Mouse (Mus musculus): ENCODE data around the gene Kctd13. TPM values are rescaled to one million over a fixed set of nuclear protein-coding genes. Genes with fewer than 3 reads are reported as not detected.
"Not testable (repeated sequence)": the region's sequence is repeated elsewhere in the genome, so short reads cannot be mapped to it uniquely, and the experiment has no call there.

Kctd13 gene
- 19.1 and 20.2 TPM in 2 replicates for polyA plus RNA-seq (2015; fragmentation: Nextera tagmentation; extraction: Ambion mirVana)

DNA sequence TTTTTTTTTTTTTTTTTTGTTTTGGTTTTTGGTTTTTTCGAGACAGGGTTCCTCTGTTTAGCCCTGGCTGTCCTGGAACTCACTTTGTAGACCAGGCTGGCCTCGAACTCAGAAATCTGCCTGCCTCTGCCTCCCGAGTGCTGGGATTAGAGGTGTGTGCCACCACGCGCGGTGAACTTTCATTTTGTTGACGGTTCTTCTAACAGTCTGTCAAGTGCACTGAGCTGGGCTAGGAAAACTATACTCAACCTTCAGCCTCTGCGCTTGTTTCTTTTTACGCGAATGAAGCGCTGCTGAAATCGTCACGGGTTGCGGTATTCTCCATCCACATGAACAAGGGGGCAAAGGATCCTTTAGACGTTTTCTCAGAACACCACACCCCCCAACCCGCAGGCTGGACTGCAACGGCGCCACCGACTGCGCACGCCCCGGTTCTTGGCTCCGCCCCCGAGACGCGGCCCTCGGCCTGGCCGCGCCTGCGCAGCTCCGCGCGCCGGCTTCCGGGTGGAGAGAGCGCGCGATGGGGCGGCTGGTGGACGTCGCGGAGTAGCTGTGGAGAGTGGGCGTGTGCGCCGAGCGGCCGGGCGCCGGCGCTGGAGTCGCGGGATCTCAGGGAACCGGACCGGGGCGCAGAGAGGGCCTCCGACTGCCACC is at the start of gene Kctd13:
TSS of gene Kctd13 (plus strand) at position 496 of the 654 bp plus-strand sequence.
- peak within 1 kb of the TSS; percentile 68 for H3K4me3 ChIP-seq (replicated peaks)
- H3K9ac ChIP-seq, result peak within 1 kb of the TSS; percentile 64
- peak; percentile 96 for ATAC-seq (ENCODE audit: insufficient number of reproducible peaks, low FRiP score, low TSS enrichment, low read depth)
- H3K4me1 ChIP-seq, result peaks cover 12% of the 10 kb centered on the region
- H3K36me3 ChIP-seq, result peaks cover 12% of the 10 kb centered on the region; the same call in 1 of the 2 replicates
- no peaks in the 10 kb centered on the region for H3K27me3 ChIP-seq
- peak within 1 kb of the TSS; percentile 75 for H3K27ac ChIP-seq (replicated peaks)
- WGBS, result 3% methylated on average over 56 of the region's 56 CpGs
- H3K9me3 ChIP-seq (replicated peaks), result no peaks in the 10 kb centered on the region
- peak within 1 kb of the TSS; percentile 89 for H3K4me2 ChIP-seq (replicated peaks)

DNA sequence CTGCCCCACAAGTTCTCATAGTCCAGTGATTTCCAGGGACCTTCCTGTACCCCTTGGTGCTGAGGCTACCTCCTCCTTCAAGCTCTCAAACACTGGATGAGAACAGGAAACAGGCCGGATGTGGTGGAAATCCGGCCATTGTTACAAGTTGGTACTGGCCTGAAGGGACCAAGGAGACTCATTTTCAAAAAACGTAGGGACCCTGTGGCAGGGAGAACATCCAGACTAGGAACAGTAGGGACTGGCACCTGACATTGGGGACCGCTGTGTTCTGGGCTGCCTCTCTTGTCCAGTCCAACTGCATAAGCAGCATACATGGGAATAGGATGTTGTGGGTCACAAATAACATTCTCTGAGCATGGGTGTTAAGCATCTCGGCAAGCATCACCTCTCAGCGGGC is 47.6 kb upstream of the Kctd13 start:
- ATAC-seq (ENCODE audit: insufficient number of reproducible peaks, low FRiP score, low TSS enrichment, low read depth), result no peak
- peaks cover 45% of the 10 kb centered on the region for H3K36me3 ChIP-seq

DNA sequence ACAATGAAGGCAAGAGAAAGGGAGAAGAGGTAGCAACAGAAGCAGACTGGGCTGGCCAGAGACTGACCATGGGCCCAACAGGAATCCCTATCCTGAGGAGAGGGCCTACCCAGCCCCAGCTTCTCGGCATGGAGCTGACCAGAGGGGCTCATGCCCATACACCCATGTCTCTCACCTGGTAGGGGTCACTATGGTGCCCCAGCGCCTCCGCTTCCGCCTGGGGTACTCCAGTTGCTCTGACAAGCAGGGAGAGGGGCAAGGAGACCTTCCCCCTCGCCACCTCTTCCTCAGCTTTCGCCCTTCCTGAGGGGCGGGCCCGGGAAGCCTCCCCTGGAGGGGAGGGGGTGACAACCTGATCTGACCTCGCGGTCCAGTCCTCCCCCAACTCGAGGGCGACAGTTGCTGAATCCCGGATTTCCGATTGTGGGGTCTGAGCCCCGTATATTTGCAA is 44.9 kb upstream of the Kctd13 start:
- no peak for ATAC-seq (ENCODE audit: insufficient number of reproducible peaks, low FRiP score, low TSS enrichment, low read depth)
- H3K4me2 ChIP-seq (replicated peaks), result peak overlapping the region; percentile 82
- H3K27ac ChIP-seq (replicated peaks), result peak overlapping the region; percentile 95
- H3K36me3 ChIP-seq, result peaks cover 18% of the 10 kb centered on the region
- H3K27me3 ChIP-seq, result no peaks in the 10 kb centered on the region
- peaks cover 25% of the 10 kb centered on the region for H3K4me1 ChIP-seq
- under 1% methylated on average over 15 of the region's 15 CpGs for WGBS
- H3K9ac ChIP-seq, result peak overlapping the region; percentile 89
- peak overlapping the region; percentile 89 for H3K4me3 ChIP-seq (replicated peaks)
- no peaks in the 10 kb centered on the region for H3K9me3 ChIP-seq (replicated peaks)

More for the DNA sequence above, 47.6 kb upstream of the Kctd13 start:
- H3K9me3 ChIP-seq (replicated peaks), result no peaks in the 10 kb centered on the region
- H3K27me3 ChIP-seq, result no peaks in the 10 kb centered on the region
- no peak overlapping the region for H3K9ac ChIP-seq
- H3K4me3 ChIP-seq (replicated peaks), result no peak overlapping the region
- peak overlapping the region; percentile 82; the same call in 1 of the 2 replicates for H3K4me2 ChIP-seq (replicated peaks)
- H3K4me1 ChIP-seq, result peaks cover 25% of the 10 kb centered on the region
- H3K27ac ChIP-seq (replicated peaks), result no peak overlapping the region
- WGBS, result 68% methylated on average over 6 of the region's 6 CpGs

DNA sequence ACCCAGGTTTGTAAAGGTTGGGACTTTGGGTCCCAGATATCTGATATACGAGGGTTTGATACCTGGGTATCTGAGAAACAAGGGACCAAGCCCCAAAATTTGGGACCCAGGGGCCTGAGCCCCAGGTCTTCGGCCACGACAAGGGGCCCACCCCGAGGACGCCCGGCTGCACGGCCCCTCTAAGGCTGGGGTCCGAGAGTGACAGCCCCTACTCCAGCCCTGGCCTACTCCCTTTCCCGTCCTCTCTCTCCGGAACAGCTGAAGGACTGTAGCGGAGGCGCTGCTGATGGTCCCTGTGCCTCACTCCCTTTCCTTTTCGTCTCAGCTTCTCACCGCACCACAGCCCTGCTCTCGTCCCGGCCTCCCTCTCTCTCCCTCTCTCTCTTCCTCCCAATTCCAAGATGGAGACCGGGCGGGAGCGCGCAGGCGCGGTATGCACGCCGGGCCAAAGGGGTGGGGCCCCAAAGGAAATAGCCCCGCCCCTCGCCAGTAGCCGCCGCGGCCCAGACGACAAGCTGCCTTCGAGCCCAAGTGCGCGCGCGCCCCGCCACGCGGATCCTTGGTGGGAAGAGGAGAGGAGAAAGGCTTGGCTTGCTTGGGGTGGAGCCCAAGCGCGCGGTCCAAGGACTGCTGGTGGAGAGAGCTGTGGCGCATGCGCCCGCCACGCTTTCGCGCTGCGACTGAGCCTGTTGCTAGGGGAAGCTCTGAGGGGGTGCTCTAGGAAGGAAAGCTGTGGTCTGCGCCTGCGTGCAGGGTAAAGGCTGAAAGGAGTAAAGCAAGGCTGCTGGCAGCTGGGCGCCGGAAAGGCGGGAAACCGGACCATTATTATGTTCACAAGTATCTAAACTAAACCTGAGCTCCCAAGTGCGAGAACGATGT is 44.2 kb upstream of the Kctd13 start, which contains the start of gene Taok2:
TSS of gene Taok2 (minus strand) at position 418 of the 879 bp plus-strand sequence.
- ATAC-seq (ENCODE audit: insufficient number of reproducible peaks, low FRiP score, low TSS enrichment, low read depth), result peak; percentile 98
- H3K36me3 ChIP-seq, result peaks cover 11% of the 10 kb centered on the region
- WGBS, result under 1% methylated on average over 56 of the region's 56 CpGs

DNA sequence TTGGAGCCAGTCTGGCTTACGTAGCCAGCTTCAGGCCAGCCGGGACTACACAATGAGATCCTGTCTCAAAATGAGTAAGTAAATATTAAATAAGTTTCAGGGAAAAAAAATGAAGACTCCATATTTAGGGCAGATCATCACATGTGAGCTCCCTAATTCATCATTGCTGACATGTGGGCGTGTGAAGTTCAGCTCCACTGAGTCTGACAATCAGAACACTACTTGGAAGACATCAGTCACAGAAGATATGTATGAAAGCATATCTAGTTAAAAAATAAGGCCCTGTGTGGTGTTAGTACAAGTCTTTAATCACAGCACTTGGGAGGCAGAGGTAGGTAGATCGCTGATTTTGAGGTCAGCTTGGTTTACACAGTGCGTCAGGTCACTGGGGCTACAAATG is 41.4 kb upstream of the Kctd13 start:
- WGBS, result 82% methylated on average over 5 of the region's 5 CpGs
- no peak for ATAC-seq (ENCODE audit: insufficient number of reproducible peaks, low FRiP score, low TSS enrichment, low read depth)
- H3K27me3 ChIP-seq, result no peaks in the 10 kb centered on the region
- H3K4me3 ChIP-seq (replicated peaks), result no peak overlapping the region
- H3K4me2 ChIP-seq (replicated peaks), result no peak overlapping the region
- 0 out of 2 replicates have a peak, but pooled peaks cover 6% of the 10 kb centered on the region for H3K36me3 ChIP-seq
- no peak overlapping the region for H3K27ac ChIP-seq (replicated peaks)
- no peak overlapping the region for H3K9ac ChIP-seq
- H3K4me1 ChIP-seq, result peaks cover 11% of the 10 kb centered on the region
- H3K9me3 ChIP-seq (replicated peaks), result no peaks in the 10 kb centered on the region

More for the DNA sequence above, 44.2 kb upstream of the Kctd13 start, which contains the start of gene Taok2:
- H3K27me3 ChIP-seq, result no peaks in the 10 kb centered on the region
- no peaks in the 10 kb centered on the region for H3K9me3 ChIP-seq (replicated peaks)
- H3K9ac ChIP-seq, result peak within 1 kb of the TSS; percentile 89
- H3K4me1 ChIP-seq, result peaks cover 25% of the 10 kb centered on the region
- H3K4me2 ChIP-seq (replicated peaks), result peak within 1 kb of the TSS; percentile 82
- peak within 1 kb of the TSS; percentile 89 for H3K4me3 ChIP-seq (replicated peaks)
- peak within 1 kb of the TSS; percentile 95 for H3K27ac ChIP-seq (replicated peaks)

DNA sequence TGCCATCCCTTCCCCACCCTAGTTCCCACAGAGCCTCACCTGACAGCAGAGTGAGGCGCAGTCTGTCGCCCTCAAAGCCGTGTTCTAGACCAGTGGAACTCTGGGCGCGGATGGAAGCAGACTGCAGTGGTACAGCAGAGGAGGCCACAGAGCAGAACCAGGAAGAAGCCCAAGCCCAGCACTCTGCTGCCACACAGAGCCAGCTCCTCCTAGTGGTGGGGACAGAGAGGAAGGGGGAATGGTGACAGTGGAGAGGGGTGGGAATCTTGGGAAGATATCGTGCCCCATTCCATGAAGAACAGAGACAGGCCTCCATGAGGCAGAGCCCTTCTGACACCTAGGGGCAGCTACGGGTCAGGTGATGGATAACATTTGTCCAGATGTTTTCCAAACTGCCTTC is 39.8 kb upstream of the Kctd13 start:
- no peak overlapping the region for H3K4me3 ChIP-seq (replicated peaks)
- H3K9me3 ChIP-seq (replicated peaks), result no peaks in the 10 kb centered on the region
- H3K4me1 ChIP-seq, result no peaks in the 10 kb centered on the region
- no peak for ATAC-seq (ENCODE audit: insufficient number of reproducible peaks, low FRiP score, low TSS enrichment, low read depth)
- 54% methylated on average over 7 of the region's 7 CpGs for WGBS
- no peaks in the 10 kb centered on the region for H3K27me3 ChIP-seq
- no peak overlapping the region for H3K4me2 ChIP-seq (replicated peaks)
- H3K9ac ChIP-seq, result no peak overlapping the region
- H3K27ac ChIP-seq (replicated peaks), result no peak overlapping the region
- 0 out of 2 replicates have a peak, but pooled peaks cover 6% of the 10 kb centered on the region for H3K36me3 ChIP-seq

DNA sequence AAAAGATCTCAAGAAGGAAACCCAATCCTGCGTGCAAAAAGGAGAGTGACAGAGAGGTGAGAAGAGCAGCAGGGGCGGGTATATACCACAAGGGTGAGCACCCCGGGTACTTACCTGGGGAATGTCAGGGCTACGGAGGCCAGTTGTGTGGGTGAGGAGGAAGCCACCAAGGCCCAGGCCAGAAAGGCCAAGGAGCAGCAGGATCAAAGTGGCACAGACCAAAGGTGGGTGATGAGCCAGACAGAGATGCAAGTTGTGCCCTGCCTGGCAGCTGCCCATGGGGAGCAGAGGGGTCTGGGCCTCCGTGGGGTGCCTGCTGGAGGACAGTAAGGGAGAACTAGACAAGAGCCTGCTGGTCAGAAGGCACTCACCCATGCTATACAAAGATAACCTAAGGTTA is 31.8 kb upstream of the Kctd13 start:
- peak overlapping the region; percentile 71; the same call in 1 of the 2 replicates for H3K4me2 ChIP-seq (replicated peaks)

DNA sequence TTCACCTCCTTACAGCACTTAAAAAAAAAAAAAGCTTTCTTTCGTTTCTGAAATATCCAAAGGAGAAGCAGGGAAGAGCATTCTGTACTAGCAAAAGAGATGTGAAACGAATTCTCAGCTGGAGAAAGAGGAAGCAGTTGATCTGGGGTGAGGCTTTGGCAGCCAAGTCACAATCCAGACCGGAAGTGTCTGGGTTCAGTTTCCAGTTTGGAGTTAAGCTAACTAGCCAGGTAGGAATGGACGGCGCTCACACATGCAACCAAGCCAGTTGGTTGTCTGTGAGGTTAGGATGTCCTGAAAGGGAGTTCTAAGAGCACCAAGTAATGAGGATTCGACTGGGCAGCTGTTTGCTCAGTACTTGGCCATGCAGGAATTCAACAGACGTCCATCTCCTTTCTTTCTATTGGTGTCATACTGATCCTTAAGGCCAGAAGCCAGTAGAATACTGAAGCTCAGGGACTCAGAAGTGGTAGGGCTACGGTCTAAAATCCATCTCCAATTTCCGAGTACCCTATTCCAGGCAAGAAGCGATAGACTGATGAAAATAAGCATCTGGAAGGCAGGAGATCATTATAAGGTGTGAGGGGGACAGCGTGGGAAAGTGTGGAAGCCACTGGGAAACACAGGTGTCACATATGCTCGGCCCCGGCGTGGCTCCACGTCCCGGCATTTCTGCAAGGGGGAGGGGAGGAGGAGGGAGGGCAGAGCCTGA is 31.1 kb upstream of the Kctd13 start:
- peak; percentile 17; the same call in 1 of the 2 replicates for ATAC-seq (ENCODE audit: insufficient number of reproducible peaks, low FRiP score, low TSS enrichment, low read depth)
- Histone ChIP-seq H3K4me3 (replicated peaks) (peak overlapping the region; percentile 75), H3K4me2 (replicated peaks) (peak overlapping the region; percentile 71), H3K9me3 (replicated peaks) (no peaks in the 10 kb centered on the region), H3K27me3 (no peaks in the 10 kb centered on the region), H3K4me1 (peaks cover 17% of the 10 kb centered on the region), H3K27ac (replicated peaks) (peak overlapping the region; percentile 72), H3K36me3 (no peaks in the 10 kb centered on the region), H3K9ac (peak overlapping the region; percentile 68)
- 17% methylated on average over 16 of the region's 16 CpGs for WGBS

More for the DNA sequence above, 31.8 kb upstream of the Kctd13 start:
- Histone ChIP-seq H3K27me3 (no peaks in the 10 kb centered on the region), H3K27ac (replicated peaks) (no peak overlapping the region), H3K4me3 (replicated peaks) (peak overlapping the region; percentile 75; the same call in 1 of the 2 replicates), H3K4me1 (peaks cover 17% of the 10 kb centered on the region), H3K9ac (0 out of 2 replicates have a peak overlapping the region, but pooled peaks have one; percentile 68), H3K9me3 (replicated peaks) (no peaks in the 10 kb centered on the region), H3K36me3 (no peaks in the 10 kb centered on the region)
- WGBS, result 90% methylated on average over 5 of the region's 5 CpGs
- no peak for ATAC-seq (ENCODE audit: insufficient number of reproducible peaks, low FRiP score, low TSS enrichment, low read depth)

DNA sequence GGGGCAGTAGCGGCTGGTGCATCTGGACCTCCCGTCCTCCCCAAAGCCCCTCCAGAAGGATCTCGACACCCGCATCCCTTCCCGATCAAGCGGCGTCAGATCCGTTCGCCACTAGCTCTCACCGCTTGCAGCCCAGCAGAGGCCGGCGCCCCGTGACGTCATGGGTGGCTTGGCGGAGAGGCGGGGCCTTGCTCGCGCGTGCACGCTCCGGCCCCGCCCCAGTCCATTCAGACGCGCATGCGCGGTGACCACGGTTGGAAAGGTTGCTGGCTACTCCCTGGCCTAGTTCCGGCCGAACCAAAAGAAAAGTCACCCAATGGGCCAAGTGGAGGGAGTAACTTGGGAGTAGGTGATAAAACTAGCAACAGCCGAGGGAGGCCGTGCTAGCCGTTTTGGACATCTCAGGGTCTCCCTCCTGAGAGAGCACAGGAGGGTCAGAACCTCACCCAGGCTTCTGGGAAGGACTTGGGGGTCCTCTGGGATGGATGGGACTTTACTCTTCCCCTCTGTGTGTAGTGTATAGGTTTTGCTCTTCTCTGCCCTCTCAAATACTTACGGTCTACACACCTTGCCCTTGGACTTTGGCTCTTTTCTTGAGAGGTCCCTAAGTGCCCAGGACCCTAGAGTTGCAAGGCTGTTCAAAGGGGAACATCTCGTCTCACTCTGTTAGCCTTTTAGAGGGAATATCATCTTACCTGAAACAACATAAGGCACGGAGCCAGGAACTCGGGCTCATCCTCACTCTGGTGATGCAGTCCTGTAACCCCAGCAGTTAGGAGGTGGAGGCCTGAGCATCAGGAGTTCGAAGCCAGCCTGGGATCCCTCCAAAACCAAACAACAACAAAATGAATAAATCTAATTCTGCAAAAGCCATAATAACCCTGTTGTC is 30.3 kb upstream of the Kctd13 start:
- H3K27me3 ChIP-seq, result no peaks in the 10 kb centered on the region
- peak overlapping the region; percentile 75 for H3K4me3 ChIP-seq (replicated peaks)
- peak; percentile 92 for ATAC-seq (ENCODE audit: insufficient number of reproducible peaks, low FRiP score, low TSS enrichment, low read depth)
- H3K27ac ChIP-seq (replicated peaks), result peak overlapping the region; percentile 72
- H3K9me3 ChIP-seq (replicated peaks), result no peaks in the 10 kb centered on the region
- WGBS, result 10% methylated on average over 37 of the region's 37 CpGs
- H3K9ac ChIP-seq, result peak overlapping the region; percentile 68
- H3K4me1 ChIP-seq, result peaks cover 17% of the 10 kb centered on the region
- H3K36me3 ChIP-seq, result no peaks in the 10 kb centered on the region
- H3K4me2 ChIP-seq (replicated peaks), result peak overlapping the region; percentile 71

DNA sequence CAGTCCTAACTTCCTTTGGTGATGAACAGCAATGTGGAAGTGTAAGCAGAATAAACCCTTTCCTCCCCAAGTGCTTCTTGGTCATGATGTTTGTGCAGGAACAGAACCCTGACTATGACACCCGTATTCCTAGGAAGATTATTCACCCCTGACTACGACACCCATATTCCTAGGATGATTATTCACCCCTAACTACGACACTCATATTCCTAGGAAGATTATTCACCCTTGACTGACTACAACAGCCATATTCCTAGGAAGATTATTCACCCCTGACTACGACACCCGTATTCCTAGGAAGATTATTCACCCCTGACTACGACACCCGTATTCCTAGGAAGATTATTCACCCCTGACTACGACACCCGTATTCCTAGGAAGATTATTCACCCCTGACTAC is 28.9 kb upstream of the Kctd13 start:
- 95% methylated on average over 8 of the region's 9 CpGs for WGBS
- not testable (repeated sequence) for ATAC-seq (ENCODE audit: insufficient number of reproducible peaks, low FRiP score, low TSS enrichment, low read depth); H3K9me3 ChIP-seq (replicated peaks); H3K36me3 ChIP-seq; H3K4me3 ChIP-seq (replicated peaks); H3K9ac ChIP-seq; H3K4me2 ChIP-seq (replicated peaks); H3K27me3 ChIP-seq; H3K27ac ChIP-seq (replicated peaks)
- H3K4me1 ChIP-seq, result peaks cover 17% of the 10 kb centered on the region
